Mouse (Mus musculus): ENCODE data around the gene Rhebl1. TPM values are rescaled to one million over a fixed set of nuclear protein-coding genes. Genes with fewer than 3 reads are reported as not detected.

Rhebl1 gene
- total and polyA plus RNA-seq, 3 experiments, result 11.1 to 25.1 (median 17.6) TPM

- DNase-seq (ENCODE audit: extremely low read depth), result no peak
- Histone ChIP-seq H3K4me3 (replicated peaks in 1 of 3; ENCODE audit: low read depth in 2 of 3, low read length in 2 of 3, poor library complexity in 1 of 3) (no peak overlapping the region), H3K4me2 (ENCODE audit: insufficient read depth, low read depth, poor library complexity, severe bottlenecking) (no peak overlapping the region), H3K27ac (ENCODE audit: insufficient read depth, low read depth) (no peak overlapping the region), H3K36me3 (replicated peaks in 1 of 2; ENCODE audit: control insufficient read depth in 1 of 2, insufficient read depth in 1 of 2, low read length in 1 of 2) (peaks cover 0 to 26% of the 10 kb centered on the region in 2 experiments), H3K27me3 (replicated peaks) (no peaks in the 10 kb centered on the region), H3K79me2 (replicated peaks; ENCODE audit: control insufficient read depth, extremely low read depth, insufficient read depth, poor library complexity, severe bottlenecking) (no peaks in the 10 kb centered on the region), H3K4me1 (ENCODE audit: control insufficient read depth in 1 of 2, insufficient read depth in 2 of 2) (peaks cover 4 to 14% of the 10 kb centered on the region in 2 experiments; a peak in 3 of 4 replicates), H3K9me3 (replicated peaks; ENCODE audit: low read length) (no peaks in the 10 kb centered on the region), H3K9ac (ENCODE audit: insufficient read depth, low read depth) (no peak overlapping the region)
- dilution Hi-C loops (cut with MboI; ENCODE audit: extremely low pct_ligation_motif_present, extremely low pct_unique_long_range_greater_than_20kb, low sequenced_read_pairs) (no loop called here), in situ Hi-C loops (cut with MboI; ENCODE audit: low pct_ligation_motif_present, low pct_unique_long_range_greater_than_20kb, low sequenced_read_pairs) (loop anchor here (25.0 kb wide), 2 partner anchors 1279 to 1354 kb away; no protein-coding TSS in a partner anchor)
- TF ChIP-seq MYC (IDR thresholded peaks at IDR 0.05; ENCODE audit: low read depth, low read length), result no peak
- TF ChIP-seq GABPA (IDR thresholded peaks at IDR 0.05; ENCODE audit: insufficient replicate concordance, low read depth, low read length), result no peak
- TF ChIP-seq IRF4 (IDR thresholded peaks at IDR 0.05; ENCODE audit: low read depth, low read length), result no peak
- TF ChIP-seq NELFE (IDR thresholded peaks at IDR 0.05; ENCODE audit: low read depth, low read length), result no peak
- TF ChIP-seq NRF1 (IDR thresholded peaks at IDR 0.05; ENCODE audit: low read depth, low read length), result no peak
- TF ChIP-seq USF2 (conservative IDR thresholded peaks at IDR 0.05; ENCODE audit: low read depth, low read length), result no peak
These were observed 46.5 kb upstream of the Rhebl1 start for GRCm38 (mm10) chr15:98940816-98941215.

DNA sequence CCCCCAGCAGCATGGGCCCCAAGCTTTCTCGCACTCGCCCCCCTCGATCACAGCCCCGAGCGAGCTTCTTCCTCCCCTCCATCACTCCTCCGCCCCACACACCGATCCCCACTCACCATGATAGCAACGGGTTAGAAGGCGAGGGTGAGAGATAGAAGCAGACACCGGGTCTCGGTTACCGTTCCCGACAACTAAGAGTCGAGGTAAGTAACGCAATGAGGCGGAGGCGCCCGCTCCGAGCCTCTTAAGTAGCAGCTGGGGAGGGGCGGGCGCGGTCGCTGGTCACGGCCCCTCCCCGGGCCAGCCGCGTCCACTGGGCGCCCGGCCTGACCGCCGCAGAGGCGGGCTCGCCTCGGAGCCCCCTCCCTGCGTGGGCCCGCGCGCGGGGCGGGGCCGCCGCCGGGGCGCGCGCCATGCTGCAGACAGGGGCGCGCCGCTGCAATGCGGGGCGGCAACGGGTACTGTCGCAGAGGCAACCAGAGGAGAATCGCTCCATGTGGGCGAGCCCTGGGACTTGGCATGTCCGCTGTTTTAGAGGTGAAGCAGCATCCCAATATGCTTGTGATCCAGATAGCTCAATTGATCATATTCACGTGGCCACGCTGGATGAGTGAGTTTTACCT, 40.0 kb upstream of the Rhebl1 start, which contains the start of gene Tuba1b:
Tuba1b (minus strand) TSS at position 349 of the 623 bp plus-strand sequence.
- H3K36me3 ChIP-seq (replicated peaks in 1 of 2; ENCODE audit: control insufficient read depth in 1 of 2, insufficient read depth in 1 of 2, low read length in 1 of 2), result peaks cover 15 to 35% of the 10 kb centered on the region in 2 experiments
- in situ Hi-C loops (cut with MboI; ENCODE audit: low pct_ligation_motif_present, low pct_unique_long_range_greater_than_20kb, low sequenced_read_pairs), result loop anchor here (10.0 to 25.0 kb wide), 3 partner anchors 60 to 1347 kb away; no protein-coding TSS in a partner anchor
- H3K4me1 ChIP-seq (ENCODE audit: control insufficient read depth in 1 of 2, insufficient read depth in 2 of 2), result peaks cover 4 to 27% of the 10 kb centered on the region in 2 experiments; a peak in 3 of 4 replicates
- H3K9me3 ChIP-seq (replicated peaks; ENCODE audit: low read length), result no peaks in the 10 kb centered on the region
- H3K27me3 ChIP-seq (replicated peaks), result no peaks in the 10 kb centered on the region
- peak within 1 kb of the TSS; percentile 69 for H3K27ac ChIP-seq (ENCODE audit: insufficient read depth, low read depth)
- peak; percentile 93 for DNase-seq (ENCODE audit: extremely low read depth)
- H3K79me2 ChIP-seq (replicated peaks; ENCODE audit: control insufficient read depth, extremely low read depth, insufficient read depth, poor library complexity, severe bottlenecking), result peaks cover 10% of the 10 kb centered on the region
- dilution Hi-C loops (cut with MboI; ENCODE audit: extremely low pct_ligation_motif_present, extremely low pct_unique_long_range_greater_than_20kb, low sequenced_read_pairs), result no loop called here
- peak within 1 kb of the TSS; percentile 89 for H3K9ac ChIP-seq (ENCODE audit: insufficient read depth, low read depth)
- H3K4me3 ChIP-seq (replicated peaks in 1 of 3; ENCODE audit: low read depth in 2 of 3, low read length in 2 of 3, poor library complexity in 1 of 3), result peak within 1 kb of the TSS; percentile 63 to 96 (median 70)
- peak; percentile 45; the same call in 1 of the 2 replicates for TF ChIP-seq E2F4 (IDR thresholded peaks at IDR 0.05; ENCODE audit: insufficient replicate concordance, low read depth, low read length)
- no peak for TF ChIP-seq EP300 (IDR thresholded peaks at IDR 0.05; ENCODE audit: low read length)
- no peak for TF ChIP-seq USF2 (conservative IDR thresholded peaks at IDR 0.05; ENCODE audit: low read depth, low read length)
- TF ChIP-seq POLR2A (IDR thresholded peaks at IDR 0.05; ENCODE audit: low read depth, low read length), result peak; percentile 98
- TF ChIP-seq CHD2 (IDR thresholded peaks at IDR 0.05; ENCODE audit: low read length), result no peak; the same call in 1 of the 2 replicates
- peak; percentile 98 for TF ChIP-seq POLR2AphosphoS2 (IDR thresholded peaks at IDR 0.05; ENCODE audit: low read depth, low read length)
- TF ChIP-seq BHLHE40 (IDR thresholded peaks at IDR 0.05; ENCODE audit: low read depth, low read length), result no peak
- peak; percentile 78 for TF ChIP-seq MAX (IDR thresholded peaks at IDR 0.05; ENCODE audit: low read length)
- no peak; the same call in 1 of the 2 replicates for TF ChIP-seq CHD1 (IDR thresholded peaks at IDR 0.05; ENCODE audit: low read depth, low read length)
- TF ChIP-seq SIN3A (IDR thresholded peaks at IDR 0.05; ENCODE audit: low read length), result peak; percentile 72
- peak; percentile 86; the same call in 1 of the 2 replicates for TF ChIP-seq MYC (IDR thresholded peaks at IDR 0.05; ENCODE audit: low read depth, low read length)
- 0 out of 2 replicates have a peak, but pooled peaks have one; percentile 20 for TF ChIP-seq ELF1 (IDR thresholded peaks at IDR 0.05; ENCODE audit: low read depth, low read length)
- peak; percentile 94 for TF ChIP-seq TBP (conservative IDR thresholded peaks at IDR 0.05; ENCODE audit: low read depth, low read length)
- no peak for TF ChIP-seq ZNF384 (IDR thresholded peaks at IDR 0.05; ENCODE audit: low read depth, low read length)
- 0 out of 2 replicates have a peak, but pooled peaks have one; percentile 6 for TF ChIP-seq HCFC1 (IDR thresholded peaks at IDR 0.05; ENCODE audit: low read depth, low read length)
- peak; percentile 99 for TF ChIP-seq ZMIZ1 (IDR thresholded peaks at IDR 0.05; ENCODE audit: low read depth, low read length)
- 0 out of 2 replicates have a peak, but pooled peaks have one; percentile 26 for TF ChIP-seq RCOR1 (conservative IDR thresholded peaks at IDR 0.05; ENCODE audit: low read depth, low read length)
- peak; percentile 69 for TF ChIP-seq NRF1 (IDR thresholded peaks at IDR 0.05; ENCODE audit: low read depth, low read length)
- peak; percentile 98 for TF ChIP-seq MXI1 (IDR thresholded peaks at IDR 0.05; ENCODE audit: low read depth, low read length)
- peak; percentile 80 for TF ChIP-seq TCF12 (IDR thresholded peaks at IDR 0.05; ENCODE audit: low read depth, low read length)
- 0 out of 2 replicates have a peak, but pooled peaks have one; percentile 12 for TF ChIP-seq IRF4 (IDR thresholded peaks at IDR 0.05; ENCODE audit: low read depth, low read length)
- no peak for TF ChIP-seq ZKSCAN1 (IDR thresholded peaks at IDR 0.05; ENCODE audit: borderline replicate concordance, low read depth, low read length)
- TF ChIP-seq MEF2A (IDR thresholded peaks at IDR 0.05; ENCODE audit: borderline replicate concordance, low read depth, low read length), result peak; percentile 48; the same call in 1 of the 2 replicates
- peak; percentile 99 for TF ChIP-seq NELFE (IDR thresholded peaks at IDR 0.05; ENCODE audit: low read depth, low read length)
- peak within 1 kb of the TSS; percentile 91 for H3K4me2 ChIP-seq (ENCODE audit: insufficient read depth, low read depth, poor library complexity, severe bottlenecking)
